Mouse (Mus musculus) activated CD4-positive, CD25-positive, alpha-beta regulatory T cell, adult 4 months (primary cell): ENCODE data around the gene Cnpy1. TPM values are rescaled to one million over a fixed set of nuclear protein-coding genes. Genes with fewer than 3 reads are reported as not detected.

Experiments used
- ATAC-seq: one replicate; pipeline ENCODE4 v1.8.0; 2017
- polyA plus RNA-seq, 2 experiments: library from polyadenylated mRNA; unstranded; fragments of 100-300 nt; shearing (Covaris generic); gene quantifications; one replicate each; pipeline ENCODE4 v1.2.1; 2017

Cnpy1 gene
- not detected for polyA plus RNA-seq

DNA sequence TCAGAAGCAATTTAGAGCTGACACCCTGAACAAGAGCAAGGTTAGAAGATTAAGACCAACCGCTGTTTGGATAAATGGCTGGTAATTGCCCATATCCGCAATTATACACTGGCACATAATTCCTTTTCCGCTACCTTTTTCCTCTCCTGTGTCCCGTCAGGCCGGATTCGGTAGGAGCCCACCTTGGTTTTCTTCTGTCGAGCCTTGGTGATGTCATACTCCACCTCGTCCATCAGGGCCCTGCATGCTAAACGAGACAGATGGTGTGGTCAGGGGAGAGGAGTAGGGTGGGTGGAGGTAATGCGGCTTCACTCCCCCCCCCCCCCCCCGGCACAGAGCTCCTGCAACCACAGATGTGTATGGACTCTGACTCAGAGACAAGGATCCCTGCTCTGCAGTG lies at the start of gene Cnpy1:
Gene Cnpy1, minus strand, starts transcription at position 233 of the 400 bp plus-strand sequence.
- no peak for ATAC-seq

GRCm38 (mm10) chr5:28293990-28294389 lies 48.4 kb upstream of the Cnpy1 start:
- ATAC-seq, result peak; percentile 76

- ATAC-seq, result no peak
Measured at GRCm38 (mm10) chr5:28292281-28292680, 46.7 kb upstream of the Cnpy1 start.

DNA sequence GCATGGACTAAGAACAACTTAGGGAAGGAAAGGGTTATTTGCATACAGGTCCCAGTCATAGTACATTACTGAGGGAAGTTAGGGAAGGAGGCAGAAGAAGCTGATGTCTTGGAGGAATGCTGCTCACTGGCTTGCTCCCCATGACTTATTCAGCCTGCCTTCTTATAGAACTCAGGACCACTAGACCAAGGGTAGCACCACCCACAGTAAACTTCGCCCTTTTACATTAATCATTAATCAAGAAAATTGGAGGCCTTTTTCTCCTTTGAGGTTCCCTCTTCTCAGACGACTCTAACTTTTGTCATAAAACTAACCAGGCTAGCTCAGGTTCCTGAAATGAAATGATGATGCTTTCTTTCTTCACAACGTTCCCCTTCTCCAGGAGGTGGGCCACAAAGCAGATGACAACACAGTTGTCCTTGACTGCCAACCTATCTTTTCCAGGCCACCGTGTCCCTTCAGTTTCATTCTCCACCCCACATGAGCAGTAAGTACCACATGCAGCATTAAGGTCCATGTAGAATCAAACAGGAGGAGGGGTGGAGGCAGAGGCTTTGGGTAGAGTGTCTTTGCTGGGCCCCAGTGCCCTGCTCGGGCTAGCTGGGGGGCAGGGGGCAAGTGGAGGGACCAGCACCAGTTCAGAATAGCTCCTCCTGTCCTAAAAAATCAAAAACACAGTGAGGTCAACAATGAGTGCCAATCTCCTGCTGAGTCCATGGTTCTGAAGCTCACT lies 45.7 kb upstream of the Cnpy1 start:
- no peak for ATAC-seq

- no peak for ATAC-seq
Measured at GRCm38 (mm10) chr5:28290630-28291029, 45.0 kb upstream of the Cnpy1 start.

GRCm38 (mm10) chr5:28289111-28289510 lies 43.5 kb upstream of the Cnpy1 start:
- no peak for ATAC-seq

DNA sequence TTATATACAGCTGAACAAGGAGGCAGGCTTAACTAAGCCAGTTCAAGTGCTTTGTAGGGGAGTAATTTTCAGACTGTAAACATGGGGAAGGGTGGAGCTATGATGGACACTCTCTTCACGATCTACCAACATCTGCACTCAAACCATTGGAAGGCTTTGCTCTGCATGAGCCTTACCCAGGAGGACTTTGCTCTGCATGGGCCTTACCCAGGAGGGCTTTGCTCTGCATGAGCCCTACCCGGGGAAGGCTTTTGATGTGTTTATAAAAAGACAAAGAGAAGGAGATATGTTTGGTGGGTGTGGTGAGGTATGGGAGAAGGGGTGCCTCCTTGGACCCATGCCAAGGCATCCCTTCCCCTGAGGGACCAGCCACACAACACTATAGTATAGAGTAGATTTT lies 31.7 kb upstream of the Cnpy1 start:
- no peak for ATAC-seq

- ATAC-seq, result no peak
Measured at GRCm38 (mm10) chr5:28272836-28273235, 27.2 kb upstream of the Cnpy1 start.

DNA sequence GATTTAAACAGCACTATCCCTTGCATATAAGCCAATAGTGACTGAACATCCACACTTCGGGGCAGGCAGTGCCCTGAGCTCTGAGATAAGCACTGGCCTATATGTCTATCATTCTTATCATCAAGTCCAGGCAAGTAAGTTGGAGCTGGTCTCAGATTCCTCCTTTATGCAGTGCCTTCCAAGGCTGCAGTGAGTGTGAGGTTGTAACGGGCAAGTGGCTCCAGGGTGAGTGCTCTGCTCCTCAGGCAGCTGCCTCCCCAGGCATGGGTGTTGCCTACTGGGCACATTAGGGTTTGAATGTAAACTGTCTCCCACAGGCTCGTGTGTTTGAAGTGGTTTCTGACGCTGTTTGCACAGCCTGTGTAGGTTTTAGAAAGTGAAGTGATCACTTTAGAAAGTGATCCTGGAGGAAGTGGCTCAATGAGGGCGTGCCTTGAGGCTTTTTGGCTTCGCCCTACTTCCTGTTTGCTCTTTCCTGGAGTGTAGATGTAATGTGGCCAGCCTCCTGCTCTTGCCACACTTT lies 23.9 kb upstream of the Cnpy1 start:
- peak; percentile 92 for ATAC-seq

DNA sequence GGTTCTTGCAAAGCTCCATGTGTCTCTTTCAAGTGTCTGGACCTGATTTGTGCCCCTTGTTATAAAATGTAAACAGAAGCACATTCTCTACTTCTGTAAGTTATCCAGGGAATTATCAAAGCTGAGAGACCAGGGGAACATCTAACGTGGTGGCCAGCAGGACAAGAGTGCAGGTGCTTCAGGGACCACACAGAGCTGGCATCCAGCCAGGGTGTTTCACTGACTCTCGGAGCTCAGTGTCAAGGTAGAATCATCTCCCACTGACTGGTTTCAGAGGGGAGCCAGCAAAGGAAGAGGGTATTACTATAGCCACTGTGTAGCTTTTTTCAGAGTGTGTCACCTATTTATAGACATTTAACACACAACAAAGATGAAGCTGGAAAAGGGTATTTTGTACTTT lies 22.0 kb upstream of the Cnpy1 start:
- ATAC-seq, result no peak

- ATAC-seq, result no peak
Measured at GRCm38 (mm10) chr5:28265653-28266052, 20.0 kb upstream of the Cnpy1 start.

DNA sequence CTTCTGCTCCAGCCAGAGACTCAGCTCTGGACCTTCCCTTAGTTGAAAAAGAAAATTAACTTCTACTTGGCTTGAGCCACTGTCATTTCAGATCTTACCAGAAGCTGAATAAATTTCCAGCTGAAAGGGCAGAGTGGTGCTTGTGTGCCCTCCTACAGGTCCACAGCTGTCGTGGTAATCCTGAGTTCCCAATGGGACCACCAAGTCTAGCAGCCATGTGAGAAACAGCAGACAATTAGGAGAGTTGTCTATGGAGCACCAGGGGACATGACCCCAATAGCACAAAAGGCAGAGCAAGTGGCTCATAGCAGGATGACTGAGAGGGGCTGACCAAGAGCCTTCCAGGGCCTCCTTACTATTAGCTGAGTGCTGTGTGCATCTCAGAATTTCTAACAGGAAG lies 18.2 kb upstream of the Cnpy1 start:
- ATAC-seq, result no peak

GRCm38 (mm10) chr5:28262070-28262469 lies 16.5 kb upstream of the Cnpy1 start:
- no peak for ATAC-seq

DNA sequence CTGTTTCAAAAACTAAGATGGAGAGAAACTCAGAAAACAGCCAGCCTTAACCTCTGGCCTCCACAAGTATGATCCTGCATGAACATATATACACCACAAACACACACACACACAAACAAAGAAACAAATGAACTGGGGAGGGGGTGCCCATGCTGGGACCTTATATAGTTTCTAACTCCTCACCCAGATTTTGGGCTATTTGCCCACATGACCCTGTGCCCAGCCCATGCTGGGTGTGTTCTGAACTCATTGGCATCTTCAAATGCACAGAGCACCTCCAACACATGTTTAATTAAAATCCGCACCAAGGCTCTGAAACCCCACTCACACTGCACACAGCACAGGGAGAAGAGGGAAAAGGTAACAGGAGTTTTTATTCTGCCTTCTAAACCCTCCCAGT lies 14.3 kb upstream of the Cnpy1 start:
- no peak for ATAC-seq

- ATAC-seq, result no peak
Measured at GRCm38 (mm10) chr5:28259385-28259784, 13.8 kb upstream of the Cnpy1 start.

- ATAC-seq, result no peak
Measured at GRCm38 (mm10) chr5:28257816-28258215, 12.2 kb upstream of the Cnpy1 start.

DNA sequence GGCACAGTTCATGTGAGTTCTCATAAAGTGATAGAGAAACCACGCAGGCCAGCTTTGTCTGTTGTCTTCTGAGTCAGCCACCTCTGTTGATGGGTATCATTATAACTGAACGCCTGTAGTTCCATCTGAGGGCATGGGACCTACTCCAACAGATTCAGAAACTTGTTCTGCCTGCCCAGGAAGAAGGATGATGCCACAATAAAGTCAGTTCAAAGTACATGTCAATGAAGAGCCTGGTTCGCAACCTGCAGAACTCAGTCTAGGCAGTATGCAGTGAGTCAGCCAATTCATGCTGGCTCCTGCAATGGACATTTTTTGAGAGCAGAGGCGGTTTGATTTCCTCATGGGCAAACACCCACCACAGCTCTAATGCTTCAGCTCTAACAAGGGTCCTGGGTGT lies 7.4 kb upstream of the Cnpy1 start:
- ATAC-seq, result no peak

DNA sequence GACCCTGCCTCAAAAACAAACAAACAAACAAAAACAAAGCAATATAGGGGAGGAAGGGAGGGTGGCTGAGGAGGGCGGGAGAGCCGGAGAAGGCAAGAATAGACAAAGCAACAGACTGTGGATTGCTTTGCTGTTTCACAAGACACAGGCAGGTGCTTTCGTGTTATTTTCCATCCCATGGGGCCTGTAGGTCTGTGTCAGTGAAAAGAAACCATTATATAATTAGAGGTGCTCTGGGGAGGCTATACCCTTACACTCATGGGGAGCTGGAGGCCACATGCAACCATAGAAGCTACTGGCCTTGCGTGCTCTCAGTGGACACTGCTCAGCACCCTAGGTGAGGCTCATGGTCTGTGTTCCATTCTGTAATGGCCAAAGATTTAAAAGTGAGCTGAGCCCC lies 6.7 kb upstream of the Cnpy1 start:
- ATAC-seq, result no peak

DNA sequence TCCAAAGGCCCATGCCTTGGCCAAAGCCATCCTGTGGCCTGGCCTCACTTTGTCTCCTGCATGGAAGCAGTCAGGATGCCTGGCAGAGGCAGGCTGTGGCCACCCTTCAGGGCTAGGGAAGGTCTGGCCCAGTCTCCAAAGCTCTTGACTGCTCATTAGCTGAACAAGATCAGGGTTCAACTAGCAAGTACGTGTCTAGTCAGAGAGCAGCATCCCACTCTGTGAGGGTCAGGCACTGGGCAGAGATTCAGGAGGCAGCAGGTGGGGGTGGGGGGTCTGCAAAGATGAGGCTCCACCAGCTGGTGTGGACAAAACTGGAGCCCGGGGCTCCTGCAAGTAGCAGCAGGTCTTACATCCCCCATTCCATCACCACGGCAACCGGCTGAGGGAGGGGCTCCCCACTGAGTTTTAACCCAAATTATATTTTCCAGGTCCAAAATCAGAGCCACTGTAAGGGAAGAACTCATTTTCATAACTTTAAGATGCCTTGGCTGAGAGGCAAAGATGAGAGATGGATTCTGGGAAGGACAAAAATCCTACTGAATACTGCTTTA lies 5.7 kb upstream of the Cnpy1 start:
- no peak for ATAC-seq

DNA sequence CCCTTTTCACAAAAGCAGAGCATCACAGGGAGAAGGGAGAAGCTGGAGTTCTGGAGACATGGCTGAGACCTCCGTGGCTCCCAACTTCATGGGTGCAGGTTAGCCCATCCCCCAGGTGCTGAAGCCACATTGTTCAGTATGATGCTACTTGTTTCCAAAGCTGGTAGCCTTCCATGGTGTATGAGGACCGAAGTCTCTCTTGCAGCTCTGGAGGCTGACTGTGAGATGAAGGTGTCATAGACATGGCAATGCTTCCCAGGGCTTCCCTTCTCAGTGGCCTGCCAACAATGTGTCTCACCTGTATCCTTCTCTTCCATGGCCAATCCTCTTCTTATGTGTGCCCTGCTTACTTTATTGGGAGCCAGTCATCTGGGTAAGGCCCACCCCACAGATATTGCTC lies 4.9 kb upstream of the Cnpy1 start:
- ATAC-seq, result no peak

GRCm38 (mm10) chr5:28245121-28245520 lies 485 bp downstream of the Cnpy1 start:
- ATAC-seq, result no peak

DNA sequence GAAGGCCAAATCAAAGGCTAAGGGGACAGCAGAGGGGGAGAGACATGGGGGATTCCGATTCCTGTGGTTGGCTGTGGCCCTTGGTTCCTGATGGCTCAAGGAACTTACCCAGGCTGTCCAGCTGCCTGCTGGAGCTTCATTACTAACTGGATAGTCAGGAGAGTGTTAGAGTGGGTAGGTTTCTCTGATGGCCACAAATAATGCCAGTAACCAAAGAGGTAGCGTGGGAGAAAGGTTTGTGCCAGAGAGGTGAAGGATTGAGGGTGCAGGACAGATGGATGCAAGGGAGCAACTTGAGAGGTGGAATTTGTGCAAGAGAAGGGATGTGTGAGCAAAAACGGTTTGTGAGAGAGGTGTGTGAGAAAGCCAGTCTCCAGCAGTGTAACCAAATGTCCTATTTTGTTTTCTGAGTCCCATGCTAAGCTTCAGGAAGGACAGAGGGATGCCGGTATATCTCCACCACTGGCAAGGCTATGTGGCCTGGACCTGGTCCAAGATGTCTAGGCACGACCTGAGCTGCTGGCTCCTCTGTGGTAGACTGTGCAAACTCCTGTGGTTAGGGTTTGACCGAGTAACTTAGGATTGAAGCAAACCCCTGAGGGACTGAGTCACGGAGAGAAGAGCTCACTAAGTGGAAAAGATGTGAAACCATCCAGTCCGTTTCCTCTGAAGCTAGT lies 2.0 kb downstream of the Cnpy1 start:
- ATAC-seq, result no peak

DNA sequence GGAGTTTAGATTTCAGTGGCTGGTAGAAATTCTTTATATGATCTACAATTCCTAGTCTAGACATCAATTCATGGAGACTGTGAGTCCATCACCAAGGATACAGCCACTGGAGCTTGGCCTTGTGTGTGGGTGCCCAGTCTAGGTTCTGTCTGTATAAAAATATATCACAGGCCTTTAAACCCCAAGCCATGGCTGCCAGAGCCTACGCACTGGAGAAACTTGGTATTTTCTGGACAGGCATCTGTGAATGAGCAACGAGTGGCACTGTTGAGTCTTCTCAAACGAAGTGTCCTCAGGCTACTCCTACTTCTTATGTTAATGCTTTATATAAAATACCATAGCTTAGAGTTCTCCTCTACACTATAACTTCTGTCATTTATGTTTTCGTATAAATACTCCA lies 4.2 kb downstream of the Cnpy1 start:
- ATAC-seq, result no peak

- no peak for ATAC-seq
Measured at GRCm38 (mm10) chr5:28239829-28240228, 5.8 kb downstream of the Cnpy1 start.
